Mouse (Mus musculus): ENCODE measurements around the gene Mfsd7a. TPM values are rescaled to one million over a fixed set of nuclear protein-coding genes. Genes with fewer than 3 reads are reported as not detected.
A peak's percentile ranks its signal among the peaks of the same experiment; 100 is the strongest.
"Not testable (repeated sequence)": the region's sequence is repeated elsewhere in the genome, so short reads cannot be mapped to it uniquely, and the experiment has no call there.

Mfsd7a gene
- under 1 TPM; 0.67 to 0.95 TPM for total RNA-seq (2021)
- long read RNA-seq, experiment 1, partial matches to known transcripts = 0 of 1 reads
- long read RNA-seq, experiment 1, other reads (novel, unspliced or antisense) = 1 of 1 reads
- long read RNA-seq, experiment 2, partial matches to known transcripts = 0 of 1 reads
- long read RNA-seq, experiment 2, other reads (novel, unspliced or antisense) = 0 of 1 reads

GRCm38 (mm10) chr5:108448785-108449668 lies at the start of gene Mfsd7a:
TSS of gene Mfsd7a (minus strand) at chr5:108448891.
- peak; percentile 66 for DNase-seq

GRCm38 (mm10) chr5:108486148-108486547 lies 37.5 kb upstream of the Mfsd7a start:
- not testable (repeated sequence) for DNase-seq

- no peak for DNase-seq
Measured at GRCm38 (mm10) chr5:108485239-108485638, 36.5 kb upstream of the Mfsd7a start.

- no peak for DNase-seq
Measured at GRCm38 (mm10) chr5:108483006-108483405, 34.3 kb upstream of the Mfsd7a start.

- DNase-seq = no peak
Measured at GRCm38 (mm10) chr5:108475977-108476376, 27.3 kb upstream of the Mfsd7a start.

GRCm38 (mm10) chr5:108473737-108474136 lies 25.0 kb upstream of the Mfsd7a start:
- DNase-seq = no peak

GRCm38 (mm10) chr5:108469617-108470016 lies 20.9 kb upstream of the Mfsd7a start:
- no peak for DNase-seq

GRCm38 (mm10) chr5:108466647-108467046 lies 18.0 kb upstream of the Mfsd7a start:
- DNase-seq = no peak

- no peak for DNase-seq
Measured at GRCm38 (mm10) chr5:108465131-108465891, 16.6 kb upstream of the Mfsd7a start.

GRCm38 (mm10) chr5:108462446-108462845 lies 13.8 kb upstream of the Mfsd7a start:
- no peak for DNase-seq

GRCm38 (mm10) chr5:108461082-108462065 lies 12.7 kb upstream of the Mfsd7a start, which contains the start of gene Pcgf3:
TSS of gene Pcgf3 (plus strand) at chr5:108461232.
- peak; percentile 96 for DNase-seq

- DNase-seq = no peak
Measured at GRCm38 (mm10) chr5:108460461-108460860, 11.8 kb upstream of the Mfsd7a start.

GRCm38 (mm10) chr5:108458706-108459105 lies 10.0 kb upstream of the Mfsd7a start:
- DNase-seq = no peak

GRCm38 (mm10) chr5:108454094-108454493 lies 5.4 kb upstream of the Mfsd7a start:
- no peak for DNase-seq

GRCm38 (mm10) chr5:108452422-108452821 lies 3.7 kb upstream of the Mfsd7a start:
- no peak for DNase-seq

GRCm38 (mm10) chr5:108451611-108452010 lies 2.9 kb upstream of the Mfsd7a start:
- DNase-seq = no peak

- DNase-seq = no peak
Measured at GRCm38 (mm10) chr5:108450837-108451540, 2.3 kb upstream of the Mfsd7a start.

- no peak for DNase-seq
Measured at GRCm38 (mm10) chr5:108447857-108448256, 834 bp downstream of the Mfsd7a start.

GRCm38 (mm10) chr5:108446973-108447372 lies 1.7 kb downstream of the Mfsd7a start:
- no peak for DNase-seq

GRCm38 (mm10) chr5:108436101-108436500 lies 12.6 kb downstream of the Mfsd7a start:
- no peak for DNase-seq
